In the genomic region with DNA sequence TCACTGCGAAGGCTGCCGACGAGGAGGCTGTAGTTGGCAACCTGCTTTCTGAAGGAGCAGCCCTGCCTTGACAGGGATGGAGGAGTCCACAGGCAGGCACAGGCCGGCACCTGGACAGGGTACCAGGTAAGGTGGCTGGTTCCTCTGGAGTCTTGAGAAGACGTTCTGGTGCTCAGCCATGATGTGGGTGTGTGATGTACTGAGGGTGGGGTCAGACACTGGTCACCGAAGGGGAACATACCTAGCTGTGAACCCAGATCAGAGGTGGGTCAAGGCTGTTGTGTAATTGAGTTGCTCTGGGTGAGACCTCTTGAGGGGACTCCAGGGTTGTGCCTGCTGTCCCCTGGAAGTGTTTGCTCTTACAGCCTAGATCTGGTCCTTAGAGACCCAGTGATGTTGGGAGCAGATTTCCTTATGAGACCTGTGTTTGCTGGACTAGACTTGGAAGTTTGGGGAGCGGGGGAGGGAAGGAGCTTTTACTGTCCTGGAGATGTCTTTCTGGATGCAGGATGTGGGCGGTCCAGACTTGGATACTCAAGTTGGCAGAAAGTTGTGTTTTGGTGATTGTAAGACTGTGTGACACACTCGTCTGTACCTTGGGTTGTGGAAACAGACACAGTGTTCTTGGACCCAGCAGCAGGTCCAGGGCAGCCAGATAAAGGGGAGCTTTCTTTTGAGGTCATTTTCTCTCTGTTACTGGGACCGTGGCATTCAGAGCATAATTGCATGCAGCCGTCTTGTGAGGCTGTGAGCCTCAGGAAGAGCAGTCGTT, we compare ENCODE assay signal across 13 mouse cellular contexts.
DNase-seq lines count a peak whose midpoint lies in the region; ATAC-seq lines count a peak whose summit lies in the region.
"Had no signal": no experiment of that assay in that cellular context is flagged by ENCODE, and none has a peak within 500 bp of the region (broad histone marks: within the 10 kb centered on the region; RNA-seq: fewer than 3 reads in every experiment).

No protein-coding gene starts in this region.

- no peak overlapping the region for H3K27ac ChIP-seq in midbrain, embryonic 11.5 days (ENCODE audit: low read depth, low read length)
- H3K27ac ChIP-seq: limb, embryonic 15.5 days had no signal

- no peak overlapping the region for H3K4me3 ChIP-seq in midbrain, embryonic 11.5 days (ENCODE audit: low read depth, low read length)
- H3K4me3 ChIP-seq: embryonic facial prominence, embryonic 12.5 days; limb, embryonic 15.5 days had no signal

- 58% methylated on average over 12 of the region's 12 CpGs for WGBS in midbrain, embryonic 11.5 days

- H3K9ac ChIP-seq in midbrain, embryonic 11.5 days (ENCODE audit: low read length) = no peak overlapping the region
- H3K9ac ChIP-seq: embryonic facial prominence, embryonic 12.5 days; limb, embryonic 15.5 days had no signal

- no peak for ATAC-seq in midbrain, embryonic 11.5 days (ENCODE audit: low FRiP score)

- H3K4me2 ChIP-seq in midbrain, embryonic 11.5 days = peak overlapping the region; percentile 12; the same call in 1 of the 2 replicates
- H3K4me2 ChIP-seq: limb, embryonic 15.5 days had no signal

- peaks cover 42% of the 10 kb centered on the region for H3K4me1 ChIP-seq in midbrain, embryonic 11.5 days (ENCODE audit: control insufficient read depth, insufficient read depth, low read length)

- no peaks in the 10 kb centered on the region for H3K36me3 ChIP-seq in midbrain, embryonic 11.5 days (ENCODE audit: control insufficient read depth, insufficient read depth, low read length)
- H3K36me3 ChIP-seq: embryonic facial prominence, embryonic 12.5 days; G1E; limb, embryonic 15.5 days had no signal

- DNase-seq in gastrocnemius, adult 18-20 months (ENCODE audit: low spot score) = peak; percentile 9
- DNase-seq in gastrocnemius, postnatal 10 days = no peak
- peak; percentile 11 for DNase-seq in urinary bladder, postnatal 14 days (ENCODE audit: low spot score)
- no peak for DNase-seq in urinary bladder, postnatal 36 days (ENCODE audit: low spot score in 2 of 2)
- peak; percentile 87 for DNase-seq in midbrain, embryonic 11.5 days (ENCODE audit: low spot score, missing footprints)
- DNase-seq in cerebellum, adult 8-10 months = no peak
- DNase-seq in adrenal gland, adult 8-10 months = no peak
- no peak for DNase-seq in frontal cortex, postnatal 10 days (ENCODE audit: low spot score in 2 of 2)
- DNase-seq: kidney, adult 18-20 months; layer of hippocampus, adult 9-11 months had no signal

- H3K9me3 ChIP-seq in midbrain, embryonic 11.5 days (ENCODE audit: control insufficient read depth, low read length) = no peaks in the 10 kb centered on the region
- H3K9me3 ChIP-seq: embryonic facial prominence, embryonic 12.5 days; G1E; limb, embryonic 15.5 days had no signal

- no peaks in the 10 kb centered on the region for H3K27me3 ChIP-seq in midbrain, embryonic 11.5 days (ENCODE audit: control insufficient read depth, insufficient read depth, low read length)
- H3K27me3 ChIP-seq: embryonic facial prominence, embryonic 12.5 days; limb, embryonic 15.5 days had no signal

Comparison
In these comparisons a context has a peak if more than half of its experiments do, and no peak if none do; other contexts are left out.
1. DNase-seq: peak in gastrocnemius, adult 18-20 months (single experiment), urinary bladder, postnatal 14 days (single experiment) and midbrain, embryonic 11.5 days (single experiment); none in gastrocnemius, postnatal 10 days (single experiment), urinary bladder, postnatal 36 days (0 of 2), cerebellum, adult 8-10 months (single experiment), adrenal gland, adult 8-10 months (single experiment) and frontal cortex, postnatal 10 days (0 of 2).